In genomic region chr11:60902486-60902885, GRCm38 (mm10) we compare ENCODE assay signal across 17 mouse cellular contexts. TPM values are rescaled to one million over a fixed set of nuclear protein-coding genes. Genes with fewer than 3 reads are reported as not detected.
DNase-seq lines count a peak whose midpoint lies in the region.
"Had no signal": no experiment of that assay in that cellular context is flagged by ENCODE, and none has a peak within 500 bp of the region (broad histone marks: within the 10 kb centered on the region; RNA-seq: fewer than 3 reads in every experiment).

No protein-coding gene starts in this region.

- no peaks in the 10 kb centered on the region for H3K27me3 ChIP-seq in heart, embryonic 10.5 days (ENCODE audit: insufficient read depth, poor library complexity, severe bottlenecking)
- peaks cover 82% of the 10 kb centered on the region for H3K27me3 ChIP-seq in limb, embryonic 10.5 days (ENCODE audit: low read depth, poor library complexity, severe bottlenecking)
- H3K27me3 ChIP-seq: hindbrain, embryonic 12.5 days; neural tube, embryonic 12.5 days; Patski had no signal

- H3K27ac ChIP-seq in heart, embryonic 10.5 days, result peak overlapping the region; percentile 23; the same call in 1 of the 2 replicates
- no peak overlapping the region for H3K27ac ChIP-seq in limb, embryonic 10.5 days
- H3K27ac ChIP-seq: gastrocnemius, adult 2 months; hindbrain, embryonic 12.5 days; liver, embryonic 14.5 days; neural tube, embryonic 12.5 days had no signal

- DNase-seq in heart, embryonic 10.5 days (ENCODE audit: low spot score), result no peak
- DNase-seq in heart, adult 8-10 months (ENCODE audit: low spot score), result no peak
- DNase-seq in embryo, embryonic 10.5 days (ENCODE audit: low spot score), result peak; percentile 46
- DNase-seq in kidney, adult 9 months, result peak; percentile 92
- peak; percentile 73 to 88 for DNase-seq in kidney, postnatal 36 days
- DNase-seq in limb, embryonic 10.5 days (ENCODE audit: low spot score), result no peak
- no peak for DNase-seq in spleen, adult 18-20 months
- no peak for DNase-seq in cerebellum, postnatal 25 days
- DNase-seq: adrenal gland, postnatal 14 days; cerebellum, adult 9-11 months; gastrocnemius, adult 2 months; heart, postnatal 10 days; thymus, postnatal 14 days had no signal

- WGBS in heart, embryonic 10.5 days, result 71% methylated on average over 4 of the region's 4 CpGs
- WGBS in limb, embryonic 10.5 days, result 45% methylated on average over 4 of the region's 4 CpGs

- H3K4me1 ChIP-seq in heart, embryonic 10.5 days, result 0 out of 2 replicates have a peak, but pooled peaks cover 3% of the 10 kb centered on the region
- H3K4me1 ChIP-seq in limb, embryonic 10.5 days, result peaks cover 10% of the 10 kb centered on the region
- H3K4me1 ChIP-seq: hindbrain, embryonic 12.5 days; neural tube, embryonic 12.5 days had no signal

- no peak overlapping the region for H3K4me3 ChIP-seq in heart, embryonic 10.5 days
- H3K4me3 ChIP-seq in limb, embryonic 10.5 days, result no peak overlapping the region
- H3K4me3 ChIP-seq: gastrocnemius, adult 2 months; hindbrain, embryonic 12.5 days; neural tube, embryonic 12.5 days had no signal

- H3K36me3 ChIP-seq in heart, embryonic 10.5 days, result peaks cover 36% of the 10 kb centered on the region
- peaks cover 35% of the 10 kb centered on the region for H3K36me3 ChIP-seq in limb, embryonic 10.5 days

- no peaks in the 10 kb centered on the region for H3K9me3 ChIP-seq in heart, embryonic 10.5 days
- no peaks in the 10 kb centered on the region for H3K9me3 ChIP-seq in limb, embryonic 10.5 days (replicated peaks)
- H3K9me3 ChIP-seq: hindbrain, embryonic 12.5 days; neural tube, embryonic 12.5 days had no signal

RNA-seq across cellular contexts. Expression of gene Natd1, which starts 12.1 kb away (rescaled TPM):
- 25.5 and 28.6 TPM in 2 replicates for polyA plus RNA-seq in heart, embryonic 10.5 days (2016; fragmentation: Nextera tagmentation; extraction: Ambion mirVana)
- total RNA-seq in heart, adult 8-10 months (2022), result 10 to 100 TPM in 2 of 4 experiments, 1 to 10 TPM in 2; 8.6 to 15.0 (median 11.0) TPM
- polyA plus RNA-seq in limb, embryonic 10.5 days (2016; fragmentation: Nextera tagmentation; extraction: Ambion mirVana), result 14.2 and 17.0 TPM in 2 replicates

RNA-seq across cellular contexts. Expression of gene Tmem11, which starts 23.4 kb away (rescaled TPM):
- 77.3 and 80.5 TPM in 2 replicates for polyA plus RNA-seq in heart, embryonic 10.5 days (2016; fragmentation: Nextera tagmentation; extraction: Ambion mirVana)
- 10 to 100 TPM; 29.8 to 35.3 (median 31.1) TPM for total RNA-seq in heart, adult 8-10 months (2022)
- 75.9 and 78.4 TPM in 2 replicates for polyA plus RNA-seq in limb, embryonic 10.5 days (2016; fragmentation: Nextera tagmentation; extraction: Ambion mirVana)

RNA-seq across cellular contexts. Expression of gene Map2k3, which starts 29.3 kb away (rescaled TPM):
- polyA plus RNA-seq in heart, embryonic 10.5 days (2016; fragmentation: Nextera tagmentation; extraction: Ambion mirVana), result 86.5 and 91.3 TPM in 2 replicates
- 10 to 100 TPM; 74.6 to 80.8 (median 77.0) TPM for total RNA-seq in heart, adult 8-10 months (2022)
- polyA plus RNA-seq in limb, embryonic 10.5 days (2016; fragmentation: Nextera tagmentation; extraction: Ambion mirVana), result 78.3 and 93.3 TPM in 2 replicates

Comparison
In these comparisons a context has a peak if more than half of its experiments do, and no peak if none do; other contexts are left out.
1. DNase-seq: peak in embryo, embryonic 10.5 days (single experiment), kidney, adult 9 months (single experiment) and kidney, postnatal 36 days (2 of 2); none in heart, embryonic 10.5 days (single experiment), heart, adult 8-10 months (single experiment), limb, embryonic 10.5 days (single experiment), spleen, adult 18-20 months (0 of 2) and cerebellum, postnatal 25 days (0 of 2).